Mouse (Mus musculus) heart, adult 9 months (tissue): Measurements from ENCODE around the gene Olfr353.

ENCODE experiments used
- DNase-seq, 2 experiments: peaks; one replicate each; pipeline ENCODE4 v3.0.0; 2022; ENCODE audit warnings: low spot score in 2 of 2

Gene Olfr353

GRCm38 (mm10) chr2:36892836-36893235 lies at the start of gene Olfr353:
Olfr353 (minus strand) TSS chr2:36892936.
- DNase-seq: no peak

GRCm38 (mm10) chr2:36936821-36937220 lies 44.1 kb upstream of the Olfr353 start, which contains the start of gene Olfr356:
Olfr356 (plus strand) TSS chr2:36937121.
- DNase-seq: no peak

DNA sequence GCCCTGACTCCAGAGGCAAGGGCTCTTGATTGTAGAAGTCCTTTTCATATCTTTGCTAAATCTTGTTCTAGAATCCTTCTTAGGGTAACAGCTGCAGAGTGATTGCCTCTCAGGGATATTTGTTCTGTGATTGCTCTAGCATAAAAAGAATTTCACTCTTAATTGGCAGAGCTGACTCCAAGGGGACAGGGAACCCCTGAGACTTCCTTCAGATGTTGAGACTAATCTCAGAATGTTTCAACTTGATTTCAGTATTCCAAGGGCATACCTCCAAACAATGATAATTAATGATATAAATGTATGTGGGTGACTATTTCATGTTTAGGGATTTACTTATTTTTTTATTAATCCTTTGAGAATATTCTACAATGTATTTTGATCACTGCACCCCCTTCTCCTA lies 36.1 kb upstream of the Olfr353 start, which contains the start of gene Olfr355:
Olfr355 (minus strand) TSS at position 101 of the 400 bp plus-strand sequence.
- no peak for DNase-seq

GRCm38 (mm10) chr2:36905380-36905779 lies 12.6 kb upstream of the Olfr353 start, which contains the start of gene Olfr354:
Olfr354 (plus strand) TSS chr2:36905680.
- DNase-seq: no peak

- no peak for DNase-seq
Measured at GRCm38 (mm10) chr2:36897114-36897513, 4.4 kb upstream of the Olfr353 start.

DNA sequence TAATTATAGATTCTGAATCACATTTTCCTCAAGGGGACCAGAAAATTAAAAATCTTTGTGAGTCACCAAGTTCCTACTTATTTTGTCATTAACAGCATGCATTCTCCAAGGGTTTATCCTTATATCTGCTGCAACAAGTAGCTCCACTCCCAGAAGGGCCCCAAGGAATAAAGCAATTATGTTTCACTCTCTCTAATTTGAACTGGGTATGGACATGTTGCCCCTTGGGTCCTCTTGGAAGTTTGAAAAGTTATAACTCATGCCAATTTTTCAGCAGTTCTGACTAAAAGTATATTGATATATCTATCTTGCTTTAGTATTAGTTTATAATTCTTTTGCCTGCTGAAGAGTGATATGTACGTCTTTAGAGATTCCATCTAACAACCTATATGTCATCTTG lies 24.6 kb downstream of the Olfr353 start, which contains the start of gene Olfr352:
Olfr352 (plus strand) TSS at position 301 of the 400 bp plus-strand sequence.
- no peak for DNase-seq

GRCm38 (mm10) chr2:36862560-36862959 lies 30.2 kb downstream of the Olfr353 start, which contains the start of gene Olfr351:
Olfr351 (minus strand) TSS chr2:36862660.
- no peak for DNase-seq

DNA sequence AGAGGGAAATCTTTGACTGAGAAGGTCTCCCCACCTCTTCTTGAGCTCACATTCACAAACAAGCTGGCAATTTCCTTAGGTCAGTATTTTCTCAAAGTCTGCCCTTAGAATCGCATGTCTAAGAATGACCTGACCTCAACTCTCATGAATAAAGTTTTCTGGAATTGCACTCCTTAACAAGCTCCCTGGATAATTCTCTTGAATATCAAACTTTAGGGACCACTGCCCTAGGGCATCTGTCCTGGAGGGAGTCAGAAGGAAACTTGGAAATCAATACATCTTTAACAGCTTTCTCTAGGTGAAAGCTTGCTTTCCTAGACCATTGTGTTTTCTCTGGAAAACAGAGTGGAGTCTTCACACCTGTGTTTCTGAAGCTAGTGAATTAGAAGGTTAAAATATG lies 46.7 kb downstream of the Olfr353 start, which contains the start of gene Olfr350:
Olfr350 (plus strand) TSS at position 301 of the 400 bp plus-strand sequence.
- no peak for DNase-seq
